Mouse (Mus musculus): ENCODE results near the gene Ctla4.

GRCm38 (mm10) chr1:60849112-60849511, 37.7 kb upstream of the Ctla4 start:
- TF ChIP-seq CTCF (IDR thresholded peaks at IDR 0.05; ENCODE audit: insufficient read depth, low read depth, low read length): no peak
- no peak for TF ChIP-seq POLR2A (IDR thresholded peaks at IDR 0.05; ENCODE audit: insufficient read depth, low read depth, low read length)
